Mouse (Mus musculus) gastrocnemius, adult 2 months (tissue): ENCODE measurements around the gene Cttnbp2nl. TPM values are rescaled to one million over a fixed set of nuclear protein-coding genes. Genes with fewer than 3 reads are reported as not detected.
A peak's percentile ranks its signal among the peaks of the same experiment; 100 is the strongest.

Experiments
- DNase-seq: peaks from one replicate; pipeline ENCODE4 v3.0.0; 2022
- H3K27ac ChIP-seq: fragments of 200-600 bp; 2 replicates; pipeline ENCODE4 v1.8.1; 2022; ENCODE audit warnings: mild to moderate bottlenecking
- H3K4me3 ChIP-seq: fragments of 200-600 bp; 2 replicates; pipeline ENCODE4 v1.8.1; 2022; ENCODE audit warnings: mild to moderate bottlenecking, moderate library complexity
- CTCF ChIP-seq: fragments of 200-600 bp; IDR thresholded peaks from 2 replicates; pipeline ENCODE4 v1.8.1; 2022; ENCODE audit warnings: antibody characterized with exemption, mild to moderate bottlenecking, moderate library complexity
- intact Hi-C: fragments of 180-260 bp; cut with DNase I; formaldehyde crosslinking; loops from one replicate; pipeline ENCODE4 v1.15.1; 2025
- total RNA-seq, 2 experiments: library from RNA; stranded (reverse); gene quantifications; 2 replicates each; pipeline ENCODE4 v1.2.3; 2021

Cttnbp2nl gene
- total RNA-seq, 2 experiments from 2014 or later = 4.5 to 8.4 TPM

DNA sequence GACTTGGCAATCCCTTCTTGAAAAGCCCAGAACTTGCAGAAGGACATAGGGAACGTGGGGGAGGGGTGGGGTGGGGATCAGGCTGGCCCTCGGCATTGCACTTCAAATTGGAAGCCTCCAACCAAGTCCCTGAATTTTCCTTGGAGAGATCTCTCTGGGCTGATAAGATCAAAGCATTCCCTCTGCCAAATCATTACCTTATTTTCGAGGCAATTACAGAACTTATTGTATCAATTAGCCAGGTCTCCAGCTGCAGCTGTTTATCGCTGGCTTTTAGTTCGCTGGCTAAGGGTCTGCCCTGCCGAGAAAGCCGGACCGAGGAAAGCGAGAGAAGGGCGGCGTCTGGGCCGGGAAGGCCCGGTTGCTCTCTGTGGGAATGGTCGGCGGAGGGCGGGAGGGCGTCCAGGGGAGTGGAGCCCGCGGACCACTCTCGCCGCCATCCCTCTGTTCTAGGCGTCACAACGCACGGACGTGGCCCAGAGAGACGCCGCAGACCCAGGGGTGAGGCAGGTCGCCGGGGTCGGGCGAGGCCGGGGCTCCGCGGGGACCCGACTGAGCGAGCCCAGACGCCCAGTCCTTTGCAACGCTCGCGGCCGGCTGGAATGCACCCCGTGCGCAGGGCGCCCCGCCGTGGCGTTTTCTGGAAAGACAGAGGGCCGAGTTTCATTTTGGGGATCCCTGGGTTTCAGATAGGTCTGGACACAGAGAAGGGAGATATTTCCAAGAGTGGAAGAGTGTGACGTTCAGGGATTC, 85.2 kb downstream of the Cttnbp2nl start:
- intact Hi-C loops = loop anchor here (2.0 to 5.0 kb wide), 3 partner anchors 100 to 253 kb away; partner anchors contain the start of genes Fam19a3 and Ppm1j
- peak overlapping the region; percentile 91 for H3K4me3 ChIP-seq
- TF ChIP-seq CTCF = peak; percentile 94
- H3K27ac ChIP-seq = peak overlapping the region; percentile 86
- DNase-seq = peak; percentile 93

DNA sequence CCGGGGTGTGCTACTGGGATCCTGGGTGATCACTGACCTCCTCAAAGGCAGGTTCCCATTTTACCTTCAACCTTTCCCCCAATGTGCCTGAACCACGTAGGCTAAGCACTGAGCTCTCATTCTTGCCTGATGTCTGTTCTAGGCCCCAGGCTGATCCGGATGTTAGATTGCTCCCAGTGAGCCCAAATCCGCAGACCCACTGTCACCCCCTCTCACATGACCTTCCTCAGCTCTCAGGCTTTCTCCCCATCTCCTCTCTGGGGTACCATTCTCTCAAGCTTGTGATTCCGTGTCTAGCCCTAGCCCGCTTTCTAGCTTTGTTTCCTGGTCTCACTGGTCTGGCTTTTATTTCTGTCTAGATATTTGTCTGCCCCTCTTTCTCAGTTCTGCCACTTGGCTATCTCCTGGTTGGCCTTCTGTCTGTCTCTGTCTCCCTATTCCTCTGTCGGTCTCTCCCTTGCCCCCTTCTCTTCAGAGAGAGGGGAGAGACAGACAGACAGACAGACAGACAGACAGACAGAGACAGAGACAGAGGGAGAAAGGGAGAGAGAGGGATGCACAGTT, 86.9 kb downstream of the Cttnbp2nl start:
- DNase-seq = no peak
- Histone ChIP-seq H3K27ac (no peak overlapping the region), H3K4me3 (no peak overlapping the region)
- intact Hi-C loops = loop anchor here (5.0 kb wide), 2 partner anchors 99 to 184 kb away; partner anchors contain the start of genes Fam19a3 and Ppm1j
- TF ChIP-seq CTCF = no peak

DNA sequence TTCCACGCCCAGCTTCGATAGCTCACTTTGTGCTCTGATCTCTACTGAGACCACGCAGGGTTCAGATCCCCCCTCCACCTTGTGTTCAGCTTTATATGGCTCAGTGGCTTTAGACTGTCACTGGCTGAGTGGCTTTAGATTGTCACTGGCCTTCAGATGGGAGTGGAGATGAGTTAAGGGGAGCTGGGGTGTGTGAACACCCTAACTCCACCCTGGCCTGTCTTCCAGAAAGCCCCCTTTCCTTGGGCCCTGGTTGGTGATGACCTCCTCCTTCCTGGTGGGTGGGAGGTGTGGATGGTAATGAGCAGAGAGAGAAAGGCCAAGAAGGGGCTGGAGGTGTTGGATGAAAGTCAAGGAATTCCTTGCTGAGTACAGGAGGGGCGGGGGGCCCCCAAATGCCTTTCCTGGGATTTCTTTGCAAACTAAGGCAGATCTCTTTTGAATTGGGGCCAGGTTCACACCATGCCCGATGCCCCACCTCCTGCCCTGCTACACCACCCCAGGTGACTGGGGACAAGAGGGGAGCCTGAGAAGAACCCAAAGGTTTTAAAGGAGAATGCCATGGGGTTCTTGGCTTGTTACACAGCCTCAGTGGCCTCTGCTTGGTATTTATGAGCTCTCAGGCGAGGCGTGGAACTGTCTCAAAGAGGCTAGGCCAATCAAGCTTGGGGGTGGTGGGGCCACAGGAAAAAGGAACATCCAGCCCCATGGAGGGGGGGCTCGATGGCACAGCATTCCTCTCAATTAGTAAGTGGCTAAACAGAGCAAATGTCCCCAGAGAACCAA, 87.7 kb downstream of the Cttnbp2nl start:
- no peak for DNase-seq
- Histone ChIP-seq H3K27ac (no peak overlapping the region), H3K4me3 (no peak overlapping the region)
- no peak for TF ChIP-seq CTCF
- intact Hi-C loops = loop anchor here (5.0 kb wide), 2 partner anchors 98 to 183 kb away; partner anchors contain the start of genes Fam19a3 and Ppm1j

DNA sequence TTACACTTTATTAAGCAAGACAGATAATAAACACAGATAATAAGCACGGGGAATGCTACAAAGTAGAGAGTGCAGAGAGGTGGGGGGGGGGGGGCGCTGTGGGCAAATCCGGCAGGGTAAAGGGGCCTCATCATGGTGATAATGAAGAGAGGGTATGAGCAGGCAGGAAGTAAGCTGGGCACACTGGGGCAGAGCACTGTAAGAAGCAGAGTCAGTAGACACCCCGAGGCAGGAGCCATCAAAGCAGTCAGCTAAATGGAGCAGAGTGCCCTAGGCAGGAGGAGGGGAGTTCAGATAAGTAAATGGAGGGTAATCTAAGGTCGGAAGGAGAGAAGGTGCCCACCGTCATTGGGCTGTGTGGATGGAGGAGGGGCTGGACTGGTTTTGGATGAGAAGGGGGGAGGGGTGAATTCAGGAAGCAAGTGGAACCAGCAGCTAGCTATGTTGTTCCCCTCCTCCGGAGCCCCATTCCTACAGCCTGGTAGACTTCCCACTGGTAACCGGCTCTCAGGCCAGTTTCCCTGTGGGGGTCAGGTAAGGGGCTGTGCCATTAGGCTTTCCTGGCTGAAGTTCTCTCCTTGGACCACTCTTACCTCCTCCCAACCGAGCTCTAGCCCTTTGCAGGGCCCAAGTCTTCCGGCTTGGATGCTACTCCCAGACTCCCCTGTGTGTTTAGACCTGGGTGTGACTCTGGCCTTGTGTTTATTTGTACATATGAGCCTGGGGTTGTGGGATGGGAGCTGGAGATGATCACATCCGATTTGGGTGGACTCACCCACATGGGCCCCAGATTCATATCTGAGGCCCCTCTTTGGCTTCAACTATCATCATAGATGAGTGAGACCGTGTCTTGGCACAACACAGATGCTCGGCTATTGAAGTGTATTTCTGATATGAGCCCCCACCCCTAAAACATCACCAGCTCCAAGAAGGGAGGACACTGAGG, 89.3 kb downstream of the Cttnbp2nl start:
- Histone ChIP-seq H3K27ac (no peak overlapping the region), H3K4me3 (no peak overlapping the region)
- no peak for TF ChIP-seq CTCF
- DNase-seq = no peak
- intact Hi-C loops = no loop called here

DNA sequence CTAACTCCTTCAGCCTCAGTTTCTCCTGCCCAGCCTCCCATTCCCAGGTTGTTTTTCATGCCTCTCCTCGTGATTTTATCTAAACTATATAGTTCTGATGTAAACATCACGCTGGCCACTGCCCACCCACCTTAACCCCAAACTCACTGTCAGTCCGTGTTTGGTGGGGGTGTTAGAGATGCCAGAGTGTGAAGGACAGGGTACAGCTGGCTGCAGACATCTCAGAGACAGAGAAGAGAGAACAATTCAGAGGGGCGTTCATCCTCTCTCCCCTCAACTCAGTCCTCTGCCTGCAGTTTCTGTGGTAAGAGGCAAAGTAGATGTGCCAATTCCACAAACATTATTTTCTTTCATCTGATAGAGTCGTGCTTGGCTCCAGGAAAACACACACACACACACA, 90.1 kb downstream of the Cttnbp2nl start:
- no peak overlapping the region for H3K27ac ChIP-seq
- no peak overlapping the region for H3K4me3 ChIP-seq
- DNase-seq = no peak
- intact Hi-C loops = no loop called here
- TF ChIP-seq CTCF = no peak

DNA sequence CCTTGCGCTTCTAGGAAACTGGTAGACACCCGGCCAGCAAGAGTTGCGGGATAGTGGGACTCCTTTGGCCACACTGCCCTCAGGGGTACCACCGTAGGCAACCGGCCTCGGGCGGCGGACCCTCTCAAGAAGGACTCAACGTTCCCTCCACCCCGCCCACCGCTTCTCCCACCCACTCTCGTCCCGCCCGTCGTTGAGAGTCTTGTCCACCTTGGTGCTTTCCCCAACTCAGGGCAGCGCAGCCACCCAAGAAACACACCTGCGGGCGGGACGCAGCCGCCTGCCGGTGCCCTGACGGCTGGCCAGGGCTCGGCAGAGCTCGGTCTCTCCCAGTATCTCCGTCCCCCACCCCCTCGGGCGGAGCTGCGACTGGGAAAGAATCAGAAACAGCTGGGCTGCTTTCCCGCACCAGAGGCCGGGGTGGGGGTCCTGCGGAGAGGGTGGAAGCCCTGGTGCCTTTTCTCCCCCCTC, 90.8 kb downstream of the Cttnbp2nl start:
- H3K27ac ChIP-seq = no peak overlapping the region
- TF ChIP-seq CTCF = no peak
- peak; percentile 39 for DNase-seq
- H3K4me3 ChIP-seq = peak overlapping the region; percentile 73
- intact Hi-C loops = no loop called here

DNA sequence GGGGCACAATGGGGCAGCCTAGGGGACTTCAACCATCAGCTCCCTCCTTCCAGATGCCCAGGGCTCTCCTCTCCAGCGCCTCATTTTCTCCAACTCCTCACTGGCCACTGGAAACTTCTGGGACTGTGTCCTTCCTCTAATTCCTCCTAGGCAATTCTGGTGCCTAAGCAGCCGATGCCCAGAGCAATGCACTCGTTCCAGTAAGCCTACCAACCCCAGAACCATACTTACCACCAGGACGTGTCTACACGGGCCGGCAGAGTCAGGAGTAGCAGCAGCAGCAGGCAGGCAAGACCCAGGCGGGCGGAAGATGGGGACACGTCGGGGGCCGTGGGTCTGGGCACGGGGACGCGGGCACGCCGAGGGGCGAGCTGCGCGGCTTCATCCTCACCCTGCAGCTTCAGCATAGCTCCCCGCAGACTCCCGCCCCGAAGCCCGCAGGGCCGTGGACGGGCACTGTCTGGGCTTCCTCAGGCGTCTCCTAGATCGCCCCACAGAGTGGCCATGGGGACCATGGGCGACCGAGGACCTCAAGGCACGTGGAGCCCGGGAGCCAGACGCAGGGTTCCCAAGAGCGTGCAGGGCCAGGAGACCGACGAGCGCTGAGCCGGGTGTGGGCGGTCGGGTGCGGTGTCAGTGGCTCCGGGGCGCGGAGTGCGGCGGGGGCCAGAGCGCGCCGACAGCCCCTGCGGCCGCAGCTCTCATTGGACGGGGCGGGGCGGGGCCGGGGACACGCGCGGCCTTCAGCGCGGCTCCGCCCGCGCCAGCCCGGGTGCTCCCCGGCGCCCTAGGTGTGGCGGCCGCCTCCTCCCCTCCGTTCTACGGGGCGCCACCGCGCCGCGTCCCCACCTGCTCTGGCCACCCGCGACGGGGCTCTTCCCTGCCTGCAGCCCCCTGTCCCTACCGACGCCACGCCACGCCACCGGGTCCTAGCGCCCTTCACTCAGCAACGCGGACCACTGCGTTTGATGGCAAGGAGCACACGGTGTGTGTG, 91.6 kb downstream of the Cttnbp2nl start, which contains the start of gene Wnt2b:
Gene Wnt2b (minus strand): TSS at position 856 of the 994 bp plus-strand sequence.
- H3K4me3 ChIP-seq = peak within 1 kb of the TSS; percentile 73
- TF ChIP-seq CTCF = no peak
- DNase-seq = peak; percentile 52
- H3K27ac ChIP-seq = no peak within 1 kb of the TSS
- intact Hi-C loops = no loop called here

DNA sequence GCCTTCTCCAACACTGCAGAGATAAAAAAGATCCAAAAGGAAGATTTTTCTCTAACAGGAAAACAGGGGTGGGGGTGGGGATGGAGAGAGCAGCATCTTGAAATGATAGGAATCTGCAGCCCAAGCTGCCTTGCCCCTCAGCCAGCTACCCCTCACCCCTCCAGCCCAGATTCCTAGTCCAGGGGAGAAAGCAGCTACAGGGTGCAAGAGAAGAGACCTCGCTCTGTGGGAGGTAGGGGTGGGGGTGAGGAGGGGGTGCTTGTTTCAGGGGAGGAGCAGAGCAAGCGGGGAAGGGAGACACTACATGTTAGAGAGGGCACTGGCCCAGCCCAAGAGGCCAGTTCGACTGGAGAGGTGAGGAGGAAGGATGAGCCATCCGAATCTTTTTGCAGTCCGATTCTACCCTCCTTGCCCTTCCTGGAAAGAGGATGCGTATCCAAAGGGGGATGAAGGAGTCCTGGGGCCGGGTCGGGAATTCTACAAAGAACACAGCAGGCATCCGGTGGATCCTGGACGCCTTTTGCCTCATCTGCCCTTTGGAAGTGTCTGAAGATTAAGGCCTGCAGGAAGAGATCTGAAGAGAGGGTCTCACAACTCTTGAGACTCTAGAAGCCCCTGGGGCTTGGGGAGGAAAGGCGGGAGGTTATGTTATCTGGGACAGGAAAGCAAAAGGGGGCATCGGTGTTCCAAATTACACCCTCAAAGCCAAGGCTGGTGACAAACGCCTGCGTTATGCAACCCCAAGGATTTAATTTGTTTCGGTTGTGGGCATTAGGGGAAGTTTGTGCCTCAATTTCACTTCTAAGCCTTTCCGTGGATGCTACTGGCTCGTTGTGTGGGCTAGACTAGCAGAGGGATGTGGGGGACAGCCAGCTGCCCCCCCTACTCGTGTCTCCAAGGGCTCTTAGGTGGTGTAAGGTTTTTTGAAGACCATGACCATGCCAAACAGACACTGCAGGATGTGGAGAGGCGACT, 92.6 kb downstream of the Cttnbp2nl start:
- DNase-seq = no peak
- intact Hi-C loops = no loop called here
- Histone ChIP-seq H3K4me3 (no peak overlapping the region), H3K27ac (no peak overlapping the region)
- TF ChIP-seq CTCF = no peak

DNA sequence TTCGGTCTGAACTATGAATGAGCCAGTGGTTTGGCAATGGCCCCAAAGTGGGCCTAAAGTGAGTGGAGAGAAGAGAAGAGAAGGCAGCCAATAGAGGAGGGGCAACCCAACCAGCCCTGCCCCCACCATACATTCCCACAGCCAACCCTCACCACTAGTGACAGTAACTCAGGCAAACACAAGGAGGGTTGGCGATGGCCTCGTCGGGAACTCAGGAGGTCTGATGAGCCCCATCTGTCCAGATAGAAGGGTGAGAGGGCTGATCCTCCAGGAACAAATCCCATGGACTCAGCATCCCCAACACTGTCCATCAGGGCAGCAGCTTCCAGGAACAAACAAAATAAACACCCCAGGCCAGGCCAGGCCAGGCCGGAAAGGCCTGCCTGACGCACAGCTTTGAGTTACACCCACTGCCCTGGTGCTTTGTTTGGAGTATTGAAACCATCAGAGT, 96.8 kb downstream of the Cttnbp2nl start:
- no peak for DNase-seq
- Histone ChIP-seq H3K27ac (no peak overlapping the region), H3K4me3 (no peak overlapping the region)
- TF ChIP-seq CTCF = no peak
- intact Hi-C loops = no loop called here

DNA sequence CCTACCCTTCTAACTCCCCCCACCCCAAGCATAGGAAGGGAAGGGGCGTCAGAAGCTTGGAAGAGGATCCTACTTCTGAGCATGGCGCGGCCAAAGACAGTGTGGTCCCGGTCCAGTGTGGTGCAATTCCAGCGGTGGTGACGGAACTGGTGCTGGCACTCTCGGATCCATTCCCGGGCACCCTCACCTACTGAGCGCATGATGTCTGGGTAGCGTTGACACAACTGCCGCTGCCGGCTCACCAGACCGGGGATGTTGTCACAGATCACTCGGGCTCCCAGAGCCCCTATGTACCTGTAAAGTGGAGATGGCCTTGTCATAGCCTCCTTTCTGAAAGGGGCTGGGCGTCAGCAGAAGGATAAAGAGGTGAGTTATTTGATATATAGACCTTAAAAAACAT, 98.4 kb downstream of the Cttnbp2nl start:
- TF ChIP-seq CTCF = no peak
- Histone ChIP-seq H3K4me3 (no peak overlapping the region), H3K27ac (no peak overlapping the region)
- intact Hi-C loops = no loop called here
- no peak for DNase-seq
